Mouse (Mus musculus): Measurements from ENCODE around the gene Lrrc8d.

GRCm38 (mm10) chr5:105718138-105718670 lies 18.4 kb downstream of the Lrrc8d start:
- TF ChIP-seq GABPA (IDR thresholded peaks at IDR 0.05; ENCODE audit: low read depth, low read length): no peak
- TF ChIP-seq GATA1 (IDR thresholded peaks at IDR 0.05; ENCODE audit: low read depth, low read length): peak; percentile 94
- TF ChIP-seq ETS1 (IDR thresholded peaks at IDR 0.05; ENCODE audit: low read depth, low read length): peak; percentile 99
- no peak for TF ChIP-seq ZNF384 (IDR thresholded peaks at IDR 0.05; ENCODE audit: low read depth, low read length)

Measured in MEL (cell line).